Mouse (Mus musculus) C2C12 (cell line): Measurements from ENCODE around the gene Nsg2. TPM values are rescaled to one million over a fixed set of nuclear protein-coding genes. Genes with fewer than 3 reads are reported as not detected.

Source experiments
- H3K27me3 ChIP-seq: one replicate; pipeline ENCODE4 v1.6.1; 2011; ENCODE audit not compliant: control insufficient read depth, insufficient read depth, insufficient read length
- H3K36me3 ChIP-seq: one replicate; pipeline ENCODE4 v1.6.1; 2011; ENCODE audit not compliant: control insufficient read depth, insufficient read depth
- H3K4me3 ChIP-seq: one replicate; pipeline ENCODE4 v1.5.1; 2011; ENCODE audit warnings: mild to moderate bottlenecking, control low read depth; ENCODE audit not compliant: poor library complexity, insufficient read depth, severe bottlenecking
- H3K79me2 ChIP-seq: one replicate; pipeline ENCODE4 v1.6.1; 2011; ENCODE audit not compliant: control insufficient read depth, insufficient read depth
- H3K79me3 ChIP-seq: one replicate; pipeline ENCODE4 v1.6.1; 2011; ENCODE audit warnings: low read depth, control low read depth
- H3ac ChIP-seq: one replicate; pipeline ENCODE3; 2011; ENCODE audit warnings: low read depth; ENCODE audit not compliant: control insufficient read depth, insufficient read length
- CEBPB ChIP-seq: IDR thresholded peaks from one replicate; pipeline ENCODE4 v1.6.1; 2011; ENCODE audit warnings: low read depth, mild to moderate bottlenecking, control low read depth, moderate library complexity
- CTCF ChIP-seq: IDR thresholded peaks from one replicate; pipeline ENCODE4 v1.5.1; 2011; ENCODE audit not compliant: control insufficient read depth, insufficient read depth, insufficient read length
- FOSL1 ChIP-seq: IDR thresholded peaks from one replicate; pipeline ENCODE4 v1.8.0; 2011; ENCODE audit warnings: mild to moderate bottlenecking, low read length; ENCODE audit not compliant: poor library complexity, insufficient read depth, severe bottlenecking
- MAX ChIP-seq: IDR thresholded peaks from one replicate; pipeline ENCODE4 v1.6.1; 2011; ENCODE audit warnings: mild to moderate bottlenecking, control low read depth
- MYOD1 ChIP-seq: IDR thresholded peaks from one replicate; pipeline ENCODE4 v1.6.1; 2011; ENCODE audit warnings: low read depth; ENCODE audit not compliant: control insufficient read depth, insufficient read length
- MYOG ChIP-seq: IDR thresholded peaks from one replicate; pipeline ENCODE4 v1.6.1; 2011; ENCODE audit not compliant: control insufficient read depth, insufficient read length; ENCODE audit errors: extremely low read depth
- USF1 ChIP-seq: IDR thresholded peaks from one replicate; pipeline ENCODE4 v1.6.1; 2011; ENCODE audit warnings: low read depth, mild to moderate bottlenecking, control low read depth, moderate library complexity
- polyA plus RNA-seq: library from polyadenylated mRNA; unstranded; fragments of >200 nt; fragmentation: generic; extraction: Trizol; gene quantifications from one replicate; pipeline ENCODE4 v1.2.1, GENCODE M21; 2012; ENCODE audit warnings: missing spikeins

The Nsg2 gene
- polyA plus RNA-seq, 1 experiment: not detected

- TF ChIP-seq CTCF (no peak), MYOG (no peak), CEBPB (peak; percentile 21)
- Histone ChIP-seq H3ac (no peak overlapping the region), H3K4me3 (no peak overlapping the region), H3K79me3 (no peaks in the 10 kb centered on the region), H3K36me3 (no peaks in the 10 kb centered on the region), H3K79me2 (no peaks in the 10 kb centered on the region), H3K27me3 (no peaks in the 10 kb centered on the region)
Observed at GRCm38 (mm10) chr11:32029356-32029755, 29.1 kb downstream of the Nsg2 start.

- Histone ChIP-seq H3K79me2 (no peaks in the 10 kb centered on the region), H3ac (no peak overlapping the region), H3K4me3 (no peak overlapping the region), H3K27me3 (peaks cover 8% of the 10 kb centered on the region), H3K79me3 (no peaks in the 10 kb centered on the region), H3K36me3 (no peaks in the 10 kb centered on the region)
- TF ChIP-seq MYOD1 (no peak), CTCF (no peak), CEBPB (no peak), FOSL1 (no peak), MYOG (no peak), MAX (no peak), USF1 (no peak)
Observed at GRCm38 (mm10) chr11:32031396-32031795, 31.1 kb downstream of the Nsg2 start.

GRCm38 (mm10) chr11:32032053-32032452 is 31.8 kb downstream of the Nsg2 start:
- H3K4me3 ChIP-seq: no peak overlapping the region
- no peak overlapping the region for H3ac ChIP-seq
- H3K27me3 ChIP-seq: peaks cover 8% of the 10 kb centered on the region
- no peak for TF ChIP-seq MYOG
- H3K79me3 ChIP-seq: no peaks in the 10 kb centered on the region
- no peaks in the 10 kb centered on the region for H3K79me2 ChIP-seq
- no peaks in the 10 kb centered on the region for H3K36me3 ChIP-seq

- H3K79me2 ChIP-seq: no peaks in the 10 kb centered on the region
- H3K79me3 ChIP-seq: no peaks in the 10 kb centered on the region
- peaks cover 8% of the 10 kb centered on the region for H3K27me3 ChIP-seq
- TF ChIP-seq CTCF (no peak), MYOG (no peak), FOSL1 (no peak), MAX (no peak), USF1 (no peak), MYOD1 (no peak), CEBPB (no peak)
- no peak overlapping the region for H3ac ChIP-seq
- no peak overlapping the region for H3K4me3 ChIP-seq
- no peaks in the 10 kb centered on the region for H3K36me3 ChIP-seq
Observed at GRCm38 (mm10) chr11:32035831-32036230, 35.6 kb downstream of the Nsg2 start.

GRCm38 (mm10) chr11:32039656-32040055 is 39.4 kb downstream of the Nsg2 start:
- no peak overlapping the region for H3K4me3 ChIP-seq
- no peaks in the 10 kb centered on the region for H3K36me3 ChIP-seq
- peaks cover 8% of the 10 kb centered on the region for H3K27me3 ChIP-seq
- H3K79me2 ChIP-seq: no peaks in the 10 kb centered on the region
- no peaks in the 10 kb centered on the region for H3K79me3 ChIP-seq
- H3ac ChIP-seq: no peak overlapping the region
- TF ChIP-seq MYOD1 (no peak), FOSL1 (no peak), MYOG (no peak), CEBPB (no peak), MAX (no peak), USF1 (no peak), CTCF (no peak)

GRCm38 (mm10) chr11:32057389-32057788 is 57.1 kb downstream of the Nsg2 start:
- Histone ChIP-seq H3K79me2 (no peaks in the 10 kb centered on the region), H3ac (no peak overlapping the region), H3K27me3 (peaks cover 28% of the 10 kb centered on the region), H3K36me3 (no peaks in the 10 kb centered on the region), H3K79me3 (no peaks in the 10 kb centered on the region), H3K4me3 (no peak overlapping the region)
- TF ChIP-seq CTCF: no peak
- TF ChIP-seq MAX: no peak
- no peak for TF ChIP-seq CEBPB
- TF ChIP-seq MYOG: no peak
- no peak for TF ChIP-seq USF1
- TF ChIP-seq MYOD1: no peak
- TF ChIP-seq FOSL1: no peak
